Mouse (Mus musculus) lung, embryonic 16.5 days (tissue): ENCODE measurements around the gene Vamp1. TPM values are rescaled to one million over a fixed set of nuclear protein-coding genes. Genes with fewer than 3 reads are reported as not detected.

Source experiments
- ATAC-seq: fragments of 200-750 bp; cut with Nextera tagmentation; 2 replicates; pipeline ENCODE4 v1.8.0; 2017; ENCODE audit warnings: low read depth, mild to moderate bottlenecking, moderate library complexity
- H3K27ac ChIP-seq: fragments of 300-500 bp; sonication (generic); 2 replicates; pipeline ENCODE4 v1.5.1; 2014; ENCODE audit warnings: mild to moderate bottlenecking, control low read depth, low read length
- H3K27me3 ChIP-seq: fragments of 300-500 bp; sonication (generic); 2 replicates; pipeline ENCODE4 v1.6.1; 2014; ENCODE audit warnings: low read depth, low read length, mixed read lengths; ENCODE audit not compliant: control insufficient read depth, insufficient read depth
- H3K36me3 ChIP-seq: fragments of 300-500 bp; sonication (generic); 2 replicates; pipeline ENCODE4 v1.6.1; 2014; ENCODE audit warnings: low read length; ENCODE audit not compliant: control insufficient read depth, insufficient read depth
- H3K4me1 ChIP-seq: fragments of 300-500 bp; sonication (generic); replicated peaks from 2 replicates; pipeline ENCODE4 v1.6.1; 2014; ENCODE audit warnings: low read length, mixed read lengths; ENCODE audit not compliant: control insufficient read depth, insufficient read depth
- H3K4me2 ChIP-seq: fragments of 300-500 bp; sonication (generic); 2 replicates; pipeline ENCODE4 v1.6.1; 2014; ENCODE audit warnings: low read depth, low read length, control low read depth
- H3K4me3 ChIP-seq: fragments of 300-500 bp; sonication (generic); 2 replicates; pipeline ENCODE4 v1.5.1; 2014; ENCODE audit warnings: mild to moderate bottlenecking, low read length, control low read depth
- H3K9ac ChIP-seq: fragments of 300-500 bp; sonication (generic); 2 replicates; pipeline ENCODE4 v1.6.1; 2014; ENCODE audit warnings: low read length, control low read depth
- H3K9me3 ChIP-seq: fragments of 300-500 bp; sonication (generic); 2 replicates; pipeline ENCODE4 v1.6.1; 2016; ENCODE audit warnings: low read length; ENCODE audit not compliant: control insufficient read depth
- WGBS: fragments of 180-500 bp; shearing (Covaris S2); extraction: QIAGEN DNeasy Blood & Tissue Kit; methylation state at CpG from one replicate; pipeline ENCODE4 v1.1.7; 2014; 5-methylcytosine and 5-hydroxymethylcytosine counted together
- polyA plus RNA-seq: library from polyadenylated mRNA; unstranded; fragments of >200 nt; fragmentation: Nextera tagmentation; extraction: Ambion mirVana; gene quantifications from 2 replicates; pipeline ENCODE4 v1.2.1, GENCODE M21; 2015

The Vamp1 gene
- polyA plus RNA-seq, 1 experiment from 2014 or later = 5.2 TPM

DNA sequence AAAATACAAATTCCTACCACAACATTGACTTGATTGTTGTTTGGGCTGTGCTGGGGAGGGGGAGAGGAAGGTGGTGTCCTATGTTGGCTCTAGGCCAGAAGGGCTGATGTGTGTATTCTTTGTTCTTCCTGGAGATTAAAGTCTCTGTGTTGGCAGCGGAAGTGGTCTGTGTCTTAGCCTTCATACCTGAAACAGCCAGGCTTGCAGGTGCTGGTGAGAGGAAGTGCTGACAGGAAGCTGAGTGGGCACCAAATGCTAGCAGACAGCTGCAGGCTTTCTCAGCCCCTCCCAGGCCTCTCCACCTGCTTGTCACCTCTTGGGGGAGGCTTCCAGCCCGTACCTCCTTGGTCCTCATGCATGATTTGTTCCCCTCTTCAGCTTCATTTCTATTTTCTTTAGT, 6.8 kb downstream of the Vamp1 start:
- Histone ChIP-seq H3K9ac (no peak overlapping the region), H3K4me1 (no peaks in the 10 kb centered on the region), H3K27me3 (no peaks in the 10 kb centered on the region), H3K4me3 (no peak overlapping the region), H3K4me2 (no peak overlapping the region), H3K27ac (no peak overlapping the region), H3K9me3 (no peaks in the 10 kb centered on the region), H3K36me3 (no peaks in the 10 kb centered on the region)
- WGBS = 46% methylated on average over 2 of the region's 2 CpGs
- ATAC-seq = no peak

DNA sequence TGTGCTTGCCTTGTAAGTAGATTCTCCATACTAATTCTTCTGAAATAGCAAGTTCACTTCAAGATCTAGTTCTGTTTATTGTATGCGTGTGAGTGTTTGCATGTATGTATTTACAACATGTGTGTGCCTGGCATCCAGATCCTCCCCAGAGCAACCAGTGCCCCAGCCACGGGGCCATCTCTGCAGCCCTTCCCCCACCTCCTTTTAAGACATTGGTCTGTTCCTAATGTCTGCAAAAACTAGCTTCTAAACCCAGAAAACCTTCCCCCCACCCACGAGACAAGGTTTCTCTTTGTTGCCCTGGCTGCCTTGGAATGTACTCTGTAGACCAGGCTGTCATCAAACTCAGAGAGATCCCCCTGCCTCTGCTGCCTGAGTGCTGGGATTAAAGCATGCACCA, 7.2 kb downstream of the Vamp1 start:
- H3K4me2 ChIP-seq = no peak overlapping the region
- WGBS = 58% methylated on average over 3 of the region's 3 CpGs
- no peaks in the 10 kb centered on the region for H3K4me1 ChIP-seq
- no peaks in the 10 kb centered on the region for H3K9me3 ChIP-seq
- no peak for ATAC-seq
- no peak overlapping the region for H3K9ac ChIP-seq
- H3K27ac ChIP-seq = no peak overlapping the region
- H3K4me3 ChIP-seq = no peak overlapping the region
- no peaks in the 10 kb centered on the region for H3K27me3 ChIP-seq
- no peaks in the 10 kb centered on the region for H3K36me3 ChIP-seq

DNA sequence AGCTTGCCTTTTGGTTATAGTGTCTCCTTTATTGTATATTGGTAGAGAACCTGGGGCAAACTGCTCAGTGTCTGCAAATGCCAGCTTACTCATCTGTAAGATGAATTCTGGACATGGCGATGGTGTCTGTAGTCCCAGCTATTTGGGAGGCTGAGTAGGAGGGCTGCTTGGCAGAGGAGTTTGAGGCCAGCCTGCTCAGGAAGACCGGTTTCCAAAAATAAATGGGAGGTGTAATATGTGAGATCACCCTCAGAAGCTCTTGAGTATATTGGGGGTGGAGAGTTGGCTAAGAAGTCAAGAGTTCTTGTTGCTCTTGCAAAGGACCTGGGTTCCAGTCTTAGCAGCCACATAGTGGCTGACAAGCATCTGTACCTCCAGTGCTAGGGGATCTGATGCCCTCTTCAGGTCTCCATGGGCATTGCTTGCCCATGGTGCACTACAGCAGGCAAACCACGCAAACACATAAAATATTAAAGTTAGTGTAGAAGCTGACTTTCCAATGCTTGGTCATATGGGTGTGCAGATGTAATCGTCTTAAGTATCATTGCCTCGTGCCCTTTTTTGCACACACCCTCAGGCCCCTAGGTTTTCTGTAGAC, 10.3 kb downstream of the Vamp1 start:
- Histone ChIP-seq H3K36me3 (no peaks in the 10 kb centered on the region), H3K27ac (no peak overlapping the region), H3K4me2 (no peak overlapping the region), H3K4me3 (no peak overlapping the region), H3K9ac (no peak overlapping the region), H3K9me3 (no peaks in the 10 kb centered on the region), H3K4me1 (no peaks in the 10 kb centered on the region; the same call in 1 of the 2 replicates), H3K27me3 (no peaks in the 10 kb centered on the region)
- 85% methylated on average over 5 of the region's 5 CpGs for WGBS
- ATAC-seq = no peak

DNA sequence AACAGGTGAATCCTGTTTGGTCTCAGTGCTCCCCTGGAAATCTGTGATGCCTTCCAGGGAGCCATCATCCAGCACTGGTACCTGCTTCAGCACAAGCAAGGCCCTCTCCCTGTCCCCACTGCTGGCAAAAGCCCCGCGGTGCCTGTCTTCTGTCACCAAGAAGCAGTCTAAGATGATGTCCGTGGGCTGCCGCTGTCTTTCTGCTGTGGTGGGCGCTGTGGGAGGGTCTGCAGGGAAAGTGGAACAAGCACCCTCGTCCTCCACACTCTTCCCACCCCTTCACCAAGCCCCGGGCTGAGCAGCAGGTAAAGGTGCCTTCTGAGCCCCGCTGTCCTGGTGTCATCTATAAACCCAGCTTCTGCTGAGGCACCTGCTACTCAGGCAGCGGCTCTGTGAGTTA, 15.2 kb downstream of the Vamp1 start:
- Histone ChIP-seq H3K27ac (no peak overlapping the region), H3K4me3 (no peak overlapping the region), H3K9me3 (no peaks in the 10 kb centered on the region), H3K27me3 (no peaks in the 10 kb centered on the region), H3K4me1 (peaks cover 16% of the 10 kb centered on the region; the same call in 1 of the 2 replicates), H3K9ac (no peak overlapping the region), H3K4me2 (no peak overlapping the region; the same call in 1 of the 2 replicates), H3K36me3 (no peaks in the 10 kb centered on the region)
- 59% methylated on average over 9 of the region's 9 CpGs for WGBS
- no peak for ATAC-seq

DNA sequence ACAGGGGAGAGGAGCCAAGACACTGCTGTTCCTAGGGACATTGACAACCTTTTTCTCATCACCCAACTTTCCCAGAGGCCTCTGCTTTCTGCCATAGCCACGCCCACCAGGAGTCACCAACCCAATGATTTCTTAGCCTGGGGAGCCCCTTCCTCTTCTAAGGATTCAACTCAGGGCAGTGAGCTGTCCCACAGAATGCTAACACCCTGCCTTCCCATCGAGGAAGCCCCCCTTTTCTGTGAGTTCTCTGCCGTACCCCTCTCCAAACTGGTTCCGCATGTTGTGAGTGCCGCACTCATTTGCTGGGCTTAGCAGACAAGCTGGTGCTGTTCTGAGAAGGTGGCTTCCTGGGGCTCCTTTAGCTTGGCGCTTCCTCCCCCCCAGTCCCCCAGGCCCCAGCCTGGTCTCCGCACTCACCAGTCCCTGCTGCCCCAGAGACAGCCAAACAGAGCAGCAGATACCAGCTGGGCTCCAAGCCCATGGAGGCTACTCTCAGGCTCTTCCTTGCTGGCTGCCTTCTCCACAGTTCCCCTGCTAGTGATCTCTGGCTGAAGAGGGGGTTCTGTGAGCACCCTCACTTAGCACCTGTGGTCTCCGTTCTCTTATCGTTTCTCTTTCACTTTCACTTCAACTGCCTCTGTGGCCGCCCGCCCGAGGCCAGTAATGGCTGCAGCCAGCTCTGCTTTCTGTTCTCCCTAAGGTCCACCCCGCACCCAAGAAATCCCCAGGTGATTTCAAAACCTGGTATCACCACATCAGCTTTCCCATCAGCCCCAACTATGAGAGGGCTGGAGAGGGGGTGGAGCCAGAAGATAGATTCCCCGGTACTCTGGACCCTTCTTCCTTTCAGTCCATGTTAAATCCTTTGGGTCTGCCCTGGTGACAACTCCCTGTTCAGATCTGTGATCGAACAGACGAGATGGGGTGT, 16.0 kb downstream of the Vamp1 start, which contains the start of gene Tapbpl:
TSS of gene Tapbpl (minus strand) at position 744 of the 928 bp plus-strand sequence.
- H3K4me1 ChIP-seq = peaks cover 16% of the 10 kb centered on the region; the same call in 1 of the 2 replicates
- no peaks in the 10 kb centered on the region for H3K36me3 ChIP-seq
- 3% methylated on average over 16 of the region's 16 CpGs for WGBS
- peak within 1 kb of the TSS; percentile 77 for H3K27ac ChIP-seq
- H3K4me2 ChIP-seq = peak within 1 kb of the TSS; percentile 90
- H3K27me3 ChIP-seq = no peaks in the 10 kb centered on the region
- H3K9ac ChIP-seq = peak within 1 kb of the TSS; percentile 83
- peak; percentile 54 for ATAC-seq
- H3K4me3 ChIP-seq = peak within 1 kb of the TSS; percentile 66
- H3K9me3 ChIP-seq = no peaks in the 10 kb centered on the region

DNA sequence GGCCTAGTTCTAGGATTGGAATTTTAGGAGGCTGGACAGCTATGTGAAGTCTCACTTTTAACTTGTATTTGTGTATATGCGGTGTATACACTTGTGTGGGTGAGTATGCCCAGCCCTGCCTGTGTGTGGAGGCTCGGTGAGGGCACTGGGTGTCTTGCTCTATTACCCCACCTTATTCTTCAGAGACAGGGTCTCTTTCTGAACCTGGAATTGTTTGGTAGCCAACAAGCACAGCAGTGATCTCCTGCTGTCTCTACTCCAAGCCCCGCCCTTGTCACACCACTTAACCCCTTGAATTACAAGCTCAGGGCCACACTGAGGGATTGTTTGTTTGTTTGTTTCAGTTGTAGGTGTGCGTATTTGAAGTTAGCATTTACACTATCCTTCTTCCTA, 16.7 kb downstream of the Vamp1 start:
- H3K27ac ChIP-seq = peak overlapping the region; percentile 77
- H3K9ac ChIP-seq = peak overlapping the region; percentile 83
- no peaks in the 10 kb centered on the region for H3K9me3 ChIP-seq
- H3K4me2 ChIP-seq = peak overlapping the region; percentile 90
- no peaks in the 10 kb centered on the region for H3K36me3 ChIP-seq
- peak; percentile 39 for ATAC-seq
- peak overlapping the region; percentile 66 for H3K4me3 ChIP-seq
- WGBS = 35% methylated on average over 4 of the region's 4 CpGs
- no peaks in the 10 kb centered on the region for H3K27me3 ChIP-seq
- peaks cover 16% of the 10 kb centered on the region; the same call in 1 of the 2 replicates for H3K4me1 ChIP-seq

DNA sequence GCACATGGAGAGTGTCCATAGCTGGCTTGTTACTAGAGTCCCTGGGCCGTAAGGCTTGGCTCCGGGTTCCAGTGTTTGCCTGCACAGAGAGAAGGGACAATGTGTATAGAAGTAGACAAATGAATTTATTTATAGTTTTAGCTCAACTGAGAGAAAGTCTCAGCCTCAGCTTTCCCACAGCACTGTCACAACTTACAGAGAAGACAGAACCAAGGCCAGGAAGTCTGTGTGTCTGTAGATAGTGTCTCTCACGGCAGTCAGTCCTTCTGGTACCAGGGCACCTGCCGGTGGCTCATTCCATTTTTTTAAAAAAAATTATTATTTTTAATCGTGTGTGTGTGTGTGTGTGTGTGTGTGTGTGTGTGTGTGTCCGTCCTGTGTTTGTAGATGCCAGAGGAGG, 17.2 kb downstream of the Vamp1 start:
- 66% methylated on average over 6 of the region's 6 CpGs for WGBS
- peaks cover 16% of the 10 kb centered on the region; the same call in 1 of the 2 replicates for H3K4me1 ChIP-seq
- H3K27me3 ChIP-seq = no peaks in the 10 kb centered on the region
- no peak overlapping the region for H3K27ac ChIP-seq
- H3K9me3 ChIP-seq = no peaks in the 10 kb centered on the region
- no peak for ATAC-seq
- H3K4me3 ChIP-seq = no peak overlapping the region
- no peak overlapping the region for H3K9ac ChIP-seq
- no peak overlapping the region for H3K4me2 ChIP-seq
- no peaks in the 10 kb centered on the region for H3K36me3 ChIP-seq

DNA sequence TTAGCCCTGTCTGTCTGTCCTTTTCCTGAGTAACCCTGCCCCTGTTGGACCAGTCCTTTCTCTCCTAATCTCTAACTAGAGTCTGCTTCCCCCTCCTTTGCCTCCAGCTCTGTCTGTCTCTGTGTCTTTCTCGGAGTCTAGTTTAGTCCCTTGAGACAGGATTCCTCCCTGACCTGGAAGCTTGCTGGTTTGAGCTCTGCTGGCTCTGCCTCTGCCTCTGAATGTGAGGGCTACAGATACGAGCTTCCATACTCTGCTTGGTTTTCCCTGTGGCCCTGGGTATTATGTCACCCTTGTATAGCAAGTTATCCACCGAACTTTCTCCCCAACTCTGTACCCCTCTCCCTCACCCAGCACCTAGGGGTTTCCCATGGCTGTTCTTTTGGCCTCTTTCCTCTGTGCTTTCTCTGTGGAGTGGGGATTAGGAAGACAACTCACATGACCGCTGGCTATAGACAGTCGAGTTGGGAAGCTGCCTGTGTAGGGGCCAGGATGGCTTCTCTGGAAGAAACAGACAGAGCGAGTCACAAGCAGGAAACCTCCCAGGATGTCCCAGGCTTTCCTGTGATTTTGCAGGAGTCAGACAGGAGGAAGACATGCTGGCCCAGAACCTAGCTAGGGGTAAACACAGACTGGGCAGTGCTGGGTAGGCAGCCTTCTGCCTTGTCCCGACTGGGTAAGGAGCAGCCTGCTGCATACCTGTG, 18.6 kb downstream of the Vamp1 start:
- Histone ChIP-seq H3K9me3 (no peaks in the 10 kb centered on the region), H3K4me3 (no peak overlapping the region), H3K4me2 (peak overlapping the region; percentile 6; the same call in 1 of the 2 replicates), H3K4me1 (peaks cover 16% of the 10 kb centered on the region; the same call in 1 of the 2 replicates), H3K36me3 (no peaks in the 10 kb centered on the region), H3K27ac (peak overlapping the region; percentile 51), H3K9ac (peak overlapping the region; percentile 31; the same call in 1 of the 2 replicates), H3K27me3 (no peaks in the 10 kb centered on the region)
- 43% methylated on average over 7 of the region's 7 CpGs for WGBS
- peak; percentile 44; the same call in 1 of the 2 replicates for ATAC-seq

DNA sequence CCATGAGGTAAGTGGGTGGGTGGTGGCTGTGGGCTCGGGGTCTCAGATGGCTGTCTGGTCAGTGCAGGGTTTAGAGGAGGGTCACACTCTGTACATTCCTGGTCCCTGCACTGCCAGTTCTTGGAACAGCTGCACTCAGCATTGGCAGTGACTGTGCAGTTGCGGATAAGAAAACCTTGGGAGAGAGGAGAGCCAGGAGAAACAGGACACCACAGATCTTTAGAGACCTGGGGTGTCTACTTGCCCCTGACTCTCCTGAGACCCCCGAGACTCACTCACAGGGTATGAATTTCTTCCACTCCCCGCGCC, 19.1 kb downstream of the Vamp1 start:
- WGBS = 43% methylated on average over 5 of the region's 5 CpGs
- Histone ChIP-seq H3K4me1 (peaks cover 16% of the 10 kb centered on the region; the same call in 1 of the 2 replicates), H3K4me2 (peak overlapping the region; percentile 6; the same call in 1 of the 2 replicates), H3K27ac (peak overlapping the region; percentile 51; the same call in 1 of the 2 replicates), H3K9ac (0 out of 2 replicates have a peak overlapping the region, but pooled peaks have one; percentile 31), H3K9me3 (no peaks in the 10 kb centered on the region), H3K36me3 (no peaks in the 10 kb centered on the region), H3K27me3 (no peaks in the 10 kb centered on the region), H3K4me3 (no peak overlapping the region)
- no peak for ATAC-seq
